Mouse (Mus musculus) stomach, embryonic 15.5 days (tissue): ENCODE results near the gene Camta1. TPM values are rescaled to one million over a fixed set of nuclear protein-coding genes. Genes with fewer than 3 reads are reported as not detected.

Source experiments
- ATAC-seq: fragments of 200-750 bp; cut with Nextera tagmentation; 2 replicates; pipeline ENCODE4 v1.8.0; 2017; ENCODE audit warnings: low read depth, moderate number of reproducible peaks, moderate TSS enrichment; ENCODE audit not compliant: insufficient read depth, low FRiP score
- H3K27ac ChIP-seq: fragments of 300-500 bp; sonication (generic); 2 replicates; pipeline ENCODE4 v1.5.1; 2015; ENCODE audit warnings: mild to moderate bottlenecking, inconsistent platforms
- H3K27me3 ChIP-seq: fragments of 300-500 bp; sonication (generic); replicated peaks from 2 replicates; pipeline ENCODE4 v1.6.1; 2015; ENCODE audit warnings: inconsistent platforms
- H3K36me3 ChIP-seq: fragments of 300-500 bp; sonication (generic); 2 replicates; pipeline ENCODE4 v1.6.1; 2015; ENCODE audit warnings: inconsistent platforms
- H3K4me1 ChIP-seq: fragments of 300-500 bp; sonication (generic); 2 replicates; pipeline ENCODE4 v1.6.1; 2015; ENCODE audit warnings: inconsistent platforms
- H3K4me2 ChIP-seq: fragments of 300-500 bp; sonication (generic); 2 replicates; pipeline ENCODE4 v1.6.1; 2015; ENCODE audit warnings: mild to moderate bottlenecking, inconsistent platforms
- H3K4me3 ChIP-seq: fragments of 300-500 bp; sonication (generic); replicated peaks from 2 replicates; pipeline ENCODE4 v1.5.1; 2015; ENCODE audit warnings: inconsistent platforms
- H3K9ac ChIP-seq: fragments of 300-500 bp; sonication (generic); 2 replicates; pipeline ENCODE4 v1.6.1; 2015; ENCODE audit warnings: inconsistent platforms
- H3K9me3 ChIP-seq: fragments of 300-500 bp; sonication (generic); 2 replicates; pipeline ENCODE4 v1.6.1; 2016; ENCODE audit warnings: inconsistent platforms
- WGBS: fragments of 180-500 bp; shearing (Covaris S2); methylation state at CpG from one replicate; pipeline ENCODE4 v1.1.7; 2015; 5-methylcytosine and 5-hydroxymethylcytosine counted together
- polyA plus RNA-seq: library from polyadenylated mRNA; unstranded; fragments of >200 nt; fragmentation: Nextera tagmentation; extraction: Ambion mirVana; gene quantifications from 2 replicates; pipeline ENCODE4 v1.2.1, GENCODE M21; 2015

Camta1 gene
- polyA plus RNA-seq, 1 experiment from 2014 or later, result 63.7 TPM

- no peak overlapping the region for H3K9ac ChIP-seq
- H3K4me2 ChIP-seq, result no peak overlapping the region
- H3K27ac ChIP-seq, result no peak overlapping the region
- ATAC-seq, result no peak
- 33% methylated on average over 10 of the region's 10 CpGs for WGBS
- no peak overlapping the region for H3K4me3 ChIP-seq
- no peaks in the 10 kb centered on the region for H3K36me3 ChIP-seq
- H3K27me3 ChIP-seq, result no peaks in the 10 kb centered on the region
- H3K4me1 ChIP-seq, result no peaks in the 10 kb centered on the region
- H3K9me3 ChIP-seq, result no peaks in the 10 kb centered on the region
Observed at GRCm38 (mm10) chr4:151549523-151549922, 312.2 kb downstream of the Camta1 start.

DNA sequence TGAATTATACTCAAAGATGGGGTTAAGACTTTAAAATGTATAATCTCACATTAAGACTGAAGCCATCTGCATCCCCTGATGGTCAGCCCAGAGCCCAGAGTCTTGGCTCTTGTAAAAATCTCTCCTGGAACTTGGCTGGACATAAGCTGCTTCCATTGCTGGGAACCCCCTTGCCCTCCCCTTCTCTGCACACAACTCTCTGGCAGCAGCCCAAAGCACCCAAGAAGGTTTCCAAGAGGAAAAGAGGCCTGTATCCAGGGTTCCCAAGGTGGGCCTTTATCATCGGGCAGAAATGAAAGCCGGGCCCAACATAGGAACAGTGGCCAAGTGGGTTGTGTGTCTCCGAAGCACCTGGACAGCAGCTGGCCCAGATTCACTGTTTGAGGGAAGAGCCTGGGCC lies 316.2 kb downstream of the Camta1 start:
- WGBS, result 55% methylated on average over 3 of the region's 3 CpGs
- Histone ChIP-seq H3K36me3 (no peaks in the 10 kb centered on the region), H3K27me3 (no peaks in the 10 kb centered on the region), H3K4me2 (no peak overlapping the region), H3K4me1 (peaks cover 3% of the 10 kb centered on the region; the same call in 1 of the 2 replicates), H3K27ac (no peak overlapping the region), H3K4me3 (no peak overlapping the region), H3K9ac (no peak overlapping the region), H3K9me3 (no peaks in the 10 kb centered on the region)
- ATAC-seq, result no peak

- 59% methylated on average over 5 of the region's 5 CpGs for WGBS
Observed at GRCm38 (mm10) chr4:151544191-151544590, 317.5 kb downstream of the Camta1 start.

GRCm38 (mm10) chr4:151540546-151540945 lies 321.1 kb downstream of the Camta1 start:
- ATAC-seq, result no peak
- Histone ChIP-seq H3K4me3 (no peak overlapping the region), H3K27ac (no peak overlapping the region), H3K4me2 (no peak overlapping the region), H3K27me3 (no peaks in the 10 kb centered on the region), H3K36me3 (no peaks in the 10 kb centered on the region), H3K4me1 (peaks cover 9% of the 10 kb centered on the region; the same call in 1 of the 2 replicates), H3K9ac (no peak overlapping the region), H3K9me3 (no peaks in the 10 kb centered on the region)
- 70% methylated on average over 6 of the region's 6 CpGs for WGBS

More at GRCm38 (mm10) chr4:151544191-151544590, 317.5 kb downstream of the Camta1 start:
- ATAC-seq, result no peak
- no peak overlapping the region for H3K27ac ChIP-seq
- no peak overlapping the region for H3K4me3 ChIP-seq
- H3K9ac ChIP-seq, result no peak overlapping the region
- H3K27me3 ChIP-seq, result no peaks in the 10 kb centered on the region
- H3K36me3 ChIP-seq, result no peaks in the 10 kb centered on the region
- peaks cover 6% of the 10 kb centered on the region; the same call in 1 of the 2 replicates for H3K4me1 ChIP-seq
- H3K9me3 ChIP-seq, result no peaks in the 10 kb centered on the region
- H3K4me2 ChIP-seq, result no peak overlapping the region

GRCm38 (mm10) chr4:151539881-151540280 lies 321.8 kb downstream of the Camta1 start:
- ATAC-seq, result no peak
- no peaks in the 10 kb centered on the region for H3K36me3 ChIP-seq
- H3K9ac ChIP-seq, result no peak overlapping the region
- no peak overlapping the region for H3K4me2 ChIP-seq
- no peaks in the 10 kb centered on the region for H3K9me3 ChIP-seq
- H3K4me3 ChIP-seq, result no peak overlapping the region
- no peaks in the 10 kb centered on the region for H3K27me3 ChIP-seq
- H3K27ac ChIP-seq, result no peak overlapping the region
- 67% methylated on average over 5 of the region's 5 CpGs for WGBS
- H3K4me1 ChIP-seq, result peaks cover 9% of the 10 kb centered on the region; the same call in 1 of the 2 replicates

GRCm38 (mm10) chr4:151539167-151539525 lies 322.5 kb downstream of the Camta1 start:
- Histone ChIP-seq H3K9me3 (no peaks in the 10 kb centered on the region), H3K27me3 (no peaks in the 10 kb centered on the region), H3K27ac (no peak overlapping the region), H3K4me1 (peaks cover 8% of the 10 kb centered on the region; the same call in 1 of the 2 replicates), H3K4me3 (no peak overlapping the region), H3K4me2 (no peak overlapping the region), H3K36me3 (no peaks in the 10 kb centered on the region), H3K9ac (no peak overlapping the region)
- ATAC-seq, result no peak
- 65% methylated on average over 10 of the region's 10 CpGs for WGBS

DNA sequence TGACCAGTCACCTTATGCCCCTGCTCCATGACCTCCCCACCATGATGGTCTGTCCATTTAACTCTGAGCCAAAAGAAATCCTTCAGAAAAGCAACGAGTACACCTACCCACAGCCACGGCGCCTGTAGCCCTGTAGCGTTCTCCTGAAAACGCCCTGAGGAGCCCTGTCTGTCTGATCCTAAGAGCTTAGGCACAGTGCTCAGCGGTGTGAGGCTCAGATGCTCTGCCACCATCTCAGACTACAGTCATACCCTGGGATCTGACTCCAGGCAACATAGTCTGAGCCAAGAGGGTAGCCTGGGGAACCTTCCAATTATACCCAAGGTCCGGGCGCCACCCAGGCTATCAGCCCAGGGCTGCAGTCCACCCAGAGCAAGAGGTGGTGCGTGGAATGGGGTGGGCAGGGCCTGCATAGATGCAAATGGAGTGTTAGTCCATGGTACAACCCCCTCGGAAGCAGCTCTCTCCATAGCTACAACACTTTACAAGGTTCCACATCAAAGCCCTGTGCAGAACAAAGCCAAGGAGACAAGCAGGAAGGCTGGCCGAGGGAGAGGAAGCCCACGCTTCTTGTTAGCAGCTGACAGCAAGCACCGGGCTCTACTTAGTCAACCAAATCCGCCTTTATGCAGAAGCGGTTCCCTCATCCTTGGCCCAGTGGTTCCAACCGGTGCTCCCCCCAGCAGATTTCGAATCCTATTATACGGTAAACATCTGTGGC lies 323.1 kb downstream of the Camta1 start:
- no peaks in the 10 kb centered on the region for H3K27me3 ChIP-seq
- H3K4me1 ChIP-seq, result peaks cover 6% of the 10 kb centered on the region; the same call in 1 of the 2 replicates
- H3K9me3 ChIP-seq, result no peaks in the 10 kb centered on the region
- ATAC-seq, result no peak
- no peak overlapping the region for H3K27ac ChIP-seq
- H3K9ac ChIP-seq, result no peak overlapping the region
- no peak overlapping the region for H3K4me3 ChIP-seq
- WGBS, result 66% methylated on average over 18 of the region's 18 CpGs
- no peaks in the 10 kb centered on the region for H3K36me3 ChIP-seq
- no peak overlapping the region for H3K4me2 ChIP-seq

GRCm38 (mm10) chr4:151535916-151536450 lies 325.7 kb downstream of the Camta1 start:
- no peak for ATAC-seq
- no peak overlapping the region for H3K4me2 ChIP-seq
- 40% methylated on average over 9 of the region's 9 CpGs for WGBS

GRCm38 (mm10) chr4:151533451-151533850 lies 328.2 kb downstream of the Camta1 start:
- ATAC-seq, result no peak
- H3K4me1 ChIP-seq, result 0 out of 2 replicates have a peak, but pooled peaks cover 2% of the 10 kb centered on the region
- 43% methylated on average over 10 of the region's 10 CpGs for WGBS

More at GRCm38 (mm10) chr4:151535916-151536450, 325.7 kb downstream of the Camta1 start:
- H3K4me3 ChIP-seq, result no peak overlapping the region
- no peaks in the 10 kb centered on the region for H3K9me3 ChIP-seq
- H3K27me3 ChIP-seq, result no peaks in the 10 kb centered on the region
- H3K36me3 ChIP-seq, result no peaks in the 10 kb centered on the region
- 0 out of 2 replicates have a peak, but pooled peaks cover 6% of the 10 kb centered on the region for H3K4me1 ChIP-seq
- H3K27ac ChIP-seq, result no peak overlapping the region
- no peak overlapping the region for H3K9ac ChIP-seq

DNA sequence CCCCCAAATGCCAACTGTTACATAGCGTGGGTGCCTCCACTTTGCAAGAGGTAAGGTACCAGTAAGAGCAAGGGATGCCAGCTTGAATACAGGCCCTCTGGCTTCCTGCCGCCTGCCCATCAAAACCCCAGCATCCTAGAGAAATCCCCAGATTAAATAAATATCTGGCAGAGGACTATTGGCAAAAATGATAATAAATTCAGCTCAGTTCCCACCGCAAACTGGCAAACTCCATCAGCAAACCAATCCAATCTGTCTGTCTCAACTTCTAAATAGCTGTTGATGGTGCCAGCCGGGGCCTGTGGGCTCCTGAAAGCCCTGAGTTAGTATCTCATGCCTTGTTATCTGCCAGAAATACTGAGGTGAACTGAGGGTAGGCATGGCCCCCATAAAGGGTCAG lies 333.2 kb downstream of the Camta1 start:
- 96% methylated on average over 4 of the region's 4 CpGs for whole genome bisulfite sequencing
- H3K9me3 ChIP-seq, result no peaks in the 10 kb centered on the region
- no peak overlapping the region for H3K27ac ChIP-seq
- H3K4me3 ChIP-seq, result no peak overlapping the region
- H3K27me3 ChIP-seq, result no peaks in the 10 kb centered on the region
- H3K36me3 ChIP-seq, result no peaks in the 10 kb centered on the region
- H3K9ac ChIP-seq, result no peak overlapping the region
- no peaks in the 10 kb centered on the region for H3K4me1 ChIP-seq
- no peak for ATAC-seq
- H3K4me2 ChIP-seq, result no peak overlapping the region

More at GRCm38 (mm10) chr4:151533451-151533850, 328.2 kb downstream of the Camta1 start:
- Histone ChIP-seq H3K36me3 (no peaks in the 10 kb centered on the region), H3K4me2 (no peak overlapping the region), H3K4me3 (no peak overlapping the region), H3K9me3 (no peaks in the 10 kb centered on the region), H3K27ac (no peak overlapping the region), H3K9ac (no peak overlapping the region), H3K27me3 (no peaks in the 10 kb centered on the region)

GRCm38 (mm10) chr4:151527763-151528162 lies 333.9 kb downstream of the Camta1 start:
- no peaks in the 10 kb centered on the region for H3K4me1 ChIP-seq
- no peak overlapping the region for H3K27ac ChIP-seq
- no peak overlapping the region for H3K4me2 ChIP-seq
- H3K9me3 ChIP-seq, result no peaks in the 10 kb centered on the region
- no peaks in the 10 kb centered on the region for H3K27me3 ChIP-seq
- ATAC-seq, result no peak
- H3K36me3 ChIP-seq, result no peaks in the 10 kb centered on the region
- no peak overlapping the region for H3K4me3 ChIP-seq
- WGBS, result 78% methylated on average over 3 of the region's 3 CpGs
- no peak overlapping the region for H3K9ac ChIP-seq

- peaks cover 13% of the 10 kb centered on the region for H3K4me1 ChIP-seq
- no peak overlapping the region for H3K4me2 ChIP-seq
- H3K9me3 ChIP-seq, result no peaks in the 10 kb centered on the region
- H3K36me3 ChIP-seq, result no peaks in the 10 kb centered on the region
- no peak overlapping the region for H3K27ac ChIP-seq
- no peak overlapping the region for H3K9ac ChIP-seq
- WGBS, result 34% methylated on average over 8 of the region's 8 CpGs
- no peak for ATAC-seq
- H3K4me3 ChIP-seq, result no peak overlapping the region
- no peaks in the 10 kb centered on the region for H3K27me3 ChIP-seq
Observed at GRCm38 (mm10) chr4:151520103-151520502, 341.6 kb downstream of the Camta1 start.
